Mouse (Mus musculus) midbrain, embryonic 11.5 days (tissue): ENCODE measurements around the gene S100z. TPM values are rescaled to one million over a fixed set of nuclear protein-coding genes. Genes with fewer than 3 reads are reported as not detected.

ENCODE experiments used
- ATAC-seq: fragments of 200-750 bp; cut with Nextera tagmentation; 2 replicates; pipeline ENCODE4 v1.8.0; 2017; ENCODE audit warnings: moderate TSS enrichment, moderate library complexity; ENCODE audit not compliant: low FRiP score
- DNase-seq: peaks from one replicate; pipeline ENCODE4 v3.0.0; 2015; ENCODE audit warnings: low spot score; ENCODE audit errors: missing footprints
- H3K27ac ChIP-seq: fragments of 300-500 bp; sonication (generic); 2 replicates; pipeline ENCODE4 v1.5.1; 2014; ENCODE audit warnings: low read depth, low read length
- H3K27me3 ChIP-seq: fragments of 300-500 bp; sonication (generic); 2 replicates; pipeline ENCODE4 v1.6.1; 2014; ENCODE audit warnings: mild to moderate bottlenecking, low read length, moderate library complexity, mixed read lengths; ENCODE audit not compliant: control insufficient read depth, insufficient read depth
- H3K36me3 ChIP-seq: fragments of 300-500 bp; sonication (generic); 2 replicates; pipeline ENCODE4 v1.6.1; 2014; ENCODE audit warnings: mild to moderate bottlenecking, low read length, moderate library complexity, mixed read lengths; ENCODE audit not compliant: control insufficient read depth, insufficient read depth
- H3K4me1 ChIP-seq: fragments of 300-500 bp; sonication (generic); 2 replicates; pipeline ENCODE4 v1.6.1; 2014; ENCODE audit warnings: low read length; ENCODE audit not compliant: control insufficient read depth, insufficient read depth
- H3K4me2 ChIP-seq: fragments of 300-500 bp; sonication (generic); 2 replicates; pipeline ENCODE4 v1.6.1; 2014; ENCODE audit warnings: mild to moderate bottlenecking, moderate library complexity
- H3K4me3 ChIP-seq: fragments of 300-500 bp; sonication (generic); 2 replicates; pipeline ENCODE4 v1.5.1; 2014; ENCODE audit warnings: low read depth, low read length
- H3K9ac ChIP-seq: fragments of 300-500 bp; sonication (generic); 2 replicates; pipeline ENCODE4 v1.6.1; 2014; ENCODE audit warnings: low read length
- H3K9me3 ChIP-seq: fragments of 300-500 bp; sonication (generic); 2 replicates; pipeline ENCODE4 v1.6.1; 2016; ENCODE audit warnings: low read length; ENCODE audit not compliant: control insufficient read depth
- WGBS: fragments of 180-500 bp; shearing (Covaris S2); extraction: QIAGEN DNeasy Blood & Tissue Kit; methylation state at CpG from one replicate; pipeline ENCODE4 v1.1.7; 2014; 5-methylcytosine and 5-hydroxymethylcytosine counted together
- polyA plus RNA-seq: library from polyadenylated mRNA; unstranded; fragments of >200 nt; fragmentation: Nextera tagmentation; extraction: Ambion mirVana; gene quantifications from 2 replicates; pipeline ENCODE4 v1.2.1, GENCODE M21; 2014

S100z gene
- not detected in 2 replicates for polyA plus RNA-seq

GRCm38 (mm10) chr13:95478671-95479413, at the start of gene S100z:
TSS of gene S100z (minus strand) at chr13:95478721.
- 88% methylated on average over 21 of the region's 21 CpGs for WGBS

GRCm38 (mm10) chr13:95524674-95525491, 46.4 kb upstream of the S100z start, which contains the start of gene F2rl1:
TSS of gene F2rl1 (minus strand) at chr13:95525227.
- ATAC-seq (peak; percentile 63), DNase-seq (peak; percentile 96)
- H3K27me3 ChIP-seq: peaks cover 31% of the 10 kb centered on the region
- H3K4me3 ChIP-seq: peak within 1 kb of the TSS; percentile 38
- no peaks in the 10 kb centered on the region for H3K9me3 ChIP-seq
- under 1% methylated on average over 53 of the region's 54 CpGs for WGBS
- H3K4me1 ChIP-seq: peaks cover 8% of the 10 kb centered on the region; the same call in 1 of the 2 replicates
- H3K36me3 ChIP-seq: no peaks in the 10 kb centered on the region
- H3K27ac ChIP-seq: no peak within 1 kb of the TSS
- H3K4me2 ChIP-seq: peak within 1 kb of the TSS; percentile 68
- H3K9ac ChIP-seq: peak within 1 kb of the TSS; percentile 43

More at GRCm38 (mm10) chr13:95478671-95479413, at the start of gene S100z:
- Histone ChIP-seq H3K27me3 (no peaks in the 10 kb centered on the region), H3K9me3 (no peaks in the 10 kb centered on the region), H3K4me3 (no peak within 1 kb of the TSS), H3K27ac (no peak within 1 kb of the TSS), H3K4me1 (no peaks in the 10 kb centered on the region), H3K4me2 (no peak within 1 kb of the TSS), H3K36me3 (no peaks in the 10 kb centered on the region), H3K9ac (no peak within 1 kb of the TSS)
- no peak for DNase-seq
- ATAC-seq: no peak

GRCm38 (mm10) chr13:95524424-95524673, 45.8 kb upstream of the S100z start:
- Histone ChIP-seq H3K27ac (no peak overlapping the region), H3K4me2 (peak overlapping the region; percentile 68), H3K9ac (peak overlapping the region; percentile 4; the same call in 1 of the 2 replicates), H3K4me3 (peak overlapping the region; percentile 38), H3K4me1 (peaks cover 8% of the 10 kb centered on the region; the same call in 1 of the 2 replicates), H3K36me3 (no peaks in the 10 kb centered on the region), H3K9me3 (no peaks in the 10 kb centered on the region), H3K27me3 (peaks cover 31% of the 10 kb centered on the region)
- under 1% methylated on average over 13 of the region's 13 CpGs for WGBS
- ATAC-seq (no peak), DNase-seq (peak; percentile 96)

GRCm38 (mm10) chr13:95523659-95524423, 45.3 kb upstream of the S100z start:
- peak; percentile 91 for DNase-seq
- peak; percentile 26; the same call in 1 of the 2 replicates for ATAC-seq
- H3K36me3 ChIP-seq: no peaks in the 10 kb centered on the region
- 2% methylated on average over 29 of the region's 29 CpGs for WGBS
- peak overlapping the region; percentile 38 for H3K4me3 ChIP-seq
- H3K27me3 ChIP-seq: peaks cover 31% of the 10 kb centered on the region
- peaks cover 8% of the 10 kb centered on the region; the same call in 1 of the 2 replicates for H3K4me1 ChIP-seq
- H3K27ac ChIP-seq: no peak overlapping the region
- peak overlapping the region; percentile 4; the same call in 1 of the 2 replicates for H3K9ac ChIP-seq
- no peaks in the 10 kb centered on the region for H3K9me3 ChIP-seq
- peak overlapping the region; percentile 68 for H3K4me2 ChIP-seq

- WGBS: 91% methylated on average over 10 of the region's 10 CpGs
- Histone ChIP-seq H3K4me3 (no peak overlapping the region), H3K27me3 (peaks cover 31% of the 10 kb centered on the region), H3K4me2 (no peak overlapping the region), H3K27ac (no peak overlapping the region), H3K36me3 (no peaks in the 10 kb centered on the region), H3K9ac (no peak overlapping the region), H3K9me3 (no peaks in the 10 kb centered on the region), H3K4me1 (peaks cover 8% of the 10 kb centered on the region; the same call in 1 of the 2 replicates)
- DNase-seq (no peak), ATAC-seq (no peak)
Measured at GRCm38 (mm10) chr13:95522176-95522575, 43.7 kb upstream of the S100z start.

- Histone ChIP-seq H3K36me3 (no peaks in the 10 kb centered on the region), H3K27ac (no peak overlapping the region), H3K27me3 (peaks cover 25% of the 10 kb centered on the region), H3K4me2 (no peak overlapping the region), H3K4me1 (peaks cover 8% of the 10 kb centered on the region; the same call in 1 of the 2 replicates), H3K4me3 (no peak overlapping the region), H3K9ac (no peak overlapping the region), H3K9me3 (no peaks in the 10 kb centered on the region)
- ATAC-seq (no peak), DNase-seq (no peak)
- 91% methylated on average over 6 of the region's 6 CpGs for WGBS
Measured at GRCm38 (mm10) chr13:95521029-95521428, 42.5 kb upstream of the S100z start.

- Histone ChIP-seq H3K4me2 (no peak overlapping the region), H3K9me3 (no peaks in the 10 kb centered on the region), H3K9ac (no peak overlapping the region), H3K36me3 (no peaks in the 10 kb centered on the region), H3K27me3 (no peaks in the 10 kb centered on the region), H3K4me3 (no peak overlapping the region), H3K27ac (no peak overlapping the region), H3K4me1 (no peaks in the 10 kb centered on the region)
- no peak for DNase-seq
- ATAC-seq: no peak
- WGBS: 83% methylated on average over 4 of the region's 4 CpGs
Measured at GRCm38 (mm10) chr13:95514756-95515155, 36.2 kb upstream of the S100z start.

- no peak for ATAC-seq
- H3K4me2 ChIP-seq: no peak overlapping the region
- H3K9me3 ChIP-seq: no peaks in the 10 kb centered on the region
- DNase-seq: no peak
- no peak overlapping the region for H3K9ac ChIP-seq
- H3K27ac ChIP-seq: no peak overlapping the region
- no peaks in the 10 kb centered on the region for H3K36me3 ChIP-seq
- no peaks in the 10 kb centered on the region for H3K27me3 ChIP-seq
- H3K4me1 ChIP-seq: no peaks in the 10 kb centered on the region
- WGBS: 92% methylated on average over 5 of the region's 5 CpGs
- no peak overlapping the region for H3K4me3 ChIP-seq
Measured at GRCm38 (mm10) chr13:95510054-95510453, 31.5 kb upstream of the S100z start.
